Mouse (Mus musculus) stomach, embryonic 14.5 days (tissue): ENCODE results near the gene Ylpm1. TPM values are rescaled to one million over a fixed set of nuclear protein-coding genes. Genes with fewer than 3 reads are reported as not detected.
A peak's percentile ranks its signal among the peaks of the same experiment; 100 is the strongest.

Source experiments
- ATAC-seq: fragments of 200-750 bp; cut with Nextera tagmentation; 2 replicates; pipeline ENCODE4 v1.8.0; 2017; ENCODE audit warnings: low read depth, moderate TSS enrichment; ENCODE audit not compliant: insufficient number of reproducible peaks, insufficient read depth, low FRiP score
- H3K27ac ChIP-seq: fragments of 300-500 bp; sonication (generic); 2 replicates; pipeline ENCODE4 v1.5.1; 2014; ENCODE audit warnings: mild to moderate bottlenecking, low read length, moderate library complexity, mixed read lengths
- H3K27me3 ChIP-seq: fragments of 300-500 bp; sonication (generic); 2 replicates; pipeline ENCODE4 v1.6.1; 2014; ENCODE audit warnings: low read length, control low read depth, mixed read lengths; ENCODE audit not compliant: control insufficient read depth, insufficient read depth
- H3K36me3 ChIP-seq: fragments of 300-500 bp; sonication (generic); 2 replicates; pipeline ENCODE4 v1.6.1; 2014; ENCODE audit warnings: mild to moderate bottlenecking, control low read depth, low read length, moderate library complexity, mixed read lengths; ENCODE audit not compliant: control insufficient read depth, insufficient read depth
- H3K4me1 ChIP-seq: fragments of 300-500 bp; sonication (generic); 2 replicates; pipeline ENCODE4 v1.6.1; 2014; ENCODE audit warnings: low read length, control low read depth, mixed read lengths; ENCODE audit not compliant: control insufficient read depth, insufficient read depth
- H3K4me2 ChIP-seq: fragments of 300-500 bp; sonication (generic); replicated peaks from 2 replicates; pipeline ENCODE4 v1.6.1; 2014; ENCODE audit warnings: low read depth, low read length, control low read depth
- H3K4me3 ChIP-seq: fragments of 300-500 bp; sonication (generic); 2 replicates; pipeline ENCODE4 v1.5.1; 2014; ENCODE audit warnings: low read depth, low read length, control low read depth
- H3K9ac ChIP-seq: fragments of 300-500 bp; sonication (generic); replicated peaks from 2 replicates; pipeline ENCODE4 v1.6.1; 2014; ENCODE audit warnings: low read depth, mild to moderate bottlenecking, control low read depth, low read length, moderate library complexity, mixed read lengths
- H3K9me3 ChIP-seq: fragments of 300-500 bp; sonication (generic); 2 replicates; pipeline ENCODE4 v1.6.1; 2016; ENCODE audit warnings: low read depth, low read length, control low read depth; ENCODE audit not compliant: control insufficient read depth
- WGBS: fragments of 180-500 bp; shearing (Covaris S2); extraction: QIAGEN DNeasy Blood & Tissue Kit; methylation state at CpG from one replicate; pipeline ENCODE4 v1.1.7; 2014; 5-methylcytosine and 5-hydroxymethylcytosine counted together
- polyA plus RNA-seq: library from polyadenylated mRNA; unstranded; fragments of >200 nt; fragmentation: Nextera tagmentation; extraction: Ambion mirVana; gene quantifications from 2 replicates; pipeline ENCODE4 v1.2.1, GENCODE M21; 2014

Gene Ylpm1
- polyA plus RNA-seq, result 50.8 and 54.5 TPM in 2 replicates

DNA sequence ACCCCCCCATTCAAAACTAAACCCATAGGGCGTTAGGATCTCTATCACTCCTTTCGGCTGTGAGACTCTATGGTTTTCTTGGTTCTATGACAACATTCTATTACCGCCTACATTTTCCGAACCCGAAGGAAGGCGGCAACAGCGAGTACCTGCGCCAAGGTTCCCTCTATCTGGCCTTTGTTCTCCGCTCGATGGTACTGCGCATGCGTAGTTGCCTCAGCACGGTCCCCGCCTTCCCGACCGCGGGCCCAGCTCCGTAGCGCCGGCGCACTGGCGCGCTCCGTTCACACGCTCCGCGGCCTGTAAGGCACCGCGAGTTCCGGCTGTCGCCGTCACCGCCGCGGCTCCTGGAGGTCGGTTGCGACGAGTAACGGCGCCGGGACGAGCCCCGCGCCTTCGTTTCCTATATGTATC, at the start of gene Ylpm1:
Gene Ylpm1 (plus strand): TSS at position 239 of the 414 bp plus-strand sequence.
- peaks cover 3% of the 10 kb centered on the region; the same call in 1 of the 2 replicates for H3K9me3 ChIP-seq
- H3K27me3 ChIP-seq, result no peaks in the 10 kb centered on the region
- peak within 1 kb of the TSS; percentile 93 for H3K9ac ChIP-seq
- peak within 1 kb of the TSS; percentile 50 for H3K27ac ChIP-seq
- H3K36me3 ChIP-seq, result no peaks in the 10 kb centered on the region
- H3K4me1 ChIP-seq, result peaks cover 17% of the 10 kb centered on the region; the same call in 1 of the 2 replicates
- peak within 1 kb of the TSS; percentile 89 for H3K4me2 ChIP-seq
- ATAC-seq, result peak; percentile 99
- peak within 1 kb of the TSS; percentile 84 for H3K4me3 ChIP-seq
- 0% methylated on average over 45 of the region's 45 CpGs for WGBS

DNA sequence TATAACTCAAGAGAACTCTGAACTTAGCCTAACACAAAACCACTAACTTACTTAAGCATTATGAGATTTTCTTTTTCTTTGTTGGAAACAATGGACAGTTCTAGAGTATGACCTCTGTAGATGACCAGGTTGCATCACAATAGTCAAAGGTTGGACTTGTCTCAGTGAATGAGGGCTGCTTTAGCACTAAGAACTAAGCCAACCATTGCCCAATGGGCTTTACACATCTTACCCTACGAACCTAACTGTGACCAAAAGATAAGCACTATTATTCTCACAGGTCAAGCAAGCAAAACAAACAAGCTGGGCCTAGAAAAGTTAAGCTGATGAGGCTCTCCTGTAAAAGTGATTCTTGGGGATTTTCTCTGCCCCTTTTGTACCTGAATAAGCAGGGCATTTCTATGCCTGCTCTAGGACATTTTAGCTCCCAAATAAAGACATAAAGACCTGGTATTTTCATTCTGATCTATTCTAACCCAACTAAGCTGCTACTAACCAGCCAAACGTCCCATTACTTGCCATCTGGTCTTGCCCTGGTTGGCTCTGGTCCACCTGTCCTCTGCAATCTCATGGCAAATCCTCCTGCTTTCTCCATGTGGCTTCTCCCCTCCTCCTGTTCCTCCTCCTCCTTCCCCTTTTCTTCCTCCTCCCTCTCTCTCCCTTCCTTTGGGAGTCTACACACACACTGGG, 48.1 kb upstream of the Ylpm1 start:
- Histone ChIP-seq H3K36me3 (peaks cover 14% of the 10 kb centered on the region), H3K27ac (no peak overlapping the region), H3K9me3 (no peaks in the 10 kb centered on the region), H3K9ac (no peak overlapping the region), H3K4me2 (no peak overlapping the region), H3K27me3 (no peaks in the 10 kb centered on the region), H3K4me1 (no peaks in the 10 kb centered on the region), H3K4me3 (no peak overlapping the region)
- no peak for ATAC-seq
- 68% methylated on average over 2 of the region's 2 CpGs for WGBS

DNA sequence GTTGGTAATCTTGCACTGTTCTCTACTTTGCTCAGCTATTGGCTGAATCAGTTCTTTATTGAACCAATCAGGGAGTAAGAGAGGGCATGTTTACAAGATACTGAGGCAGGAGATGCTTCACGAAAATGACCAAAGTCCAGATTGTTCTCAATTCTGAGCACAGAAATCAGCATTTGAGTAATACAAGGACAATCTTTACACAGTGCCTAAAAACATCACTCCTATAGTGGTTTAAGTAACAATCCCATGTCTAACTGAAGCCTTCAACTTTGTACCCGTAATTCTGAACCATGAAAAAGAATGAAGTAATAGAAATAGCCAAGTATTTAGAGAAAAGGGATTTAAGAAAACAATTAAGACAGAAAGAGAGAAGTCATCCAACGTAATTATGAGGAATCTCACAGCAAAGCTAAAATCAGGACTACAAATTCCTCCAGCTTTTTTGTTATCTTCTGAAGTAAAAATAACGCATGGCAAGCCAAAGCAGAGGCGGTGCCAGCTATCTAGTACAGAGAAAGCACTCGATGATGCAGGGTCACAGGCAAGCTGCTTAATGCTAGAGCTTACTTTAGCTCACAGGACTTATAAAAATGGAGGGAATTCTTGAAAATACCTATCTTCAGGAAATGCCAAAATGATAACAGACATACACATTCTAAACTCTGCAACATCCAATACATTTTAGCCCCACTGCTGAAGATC, 47.4 kb upstream of the Ylpm1 start:
- no peaks in the 10 kb centered on the region for H3K9me3 ChIP-seq
- ATAC-seq, result no peak
- H3K27me3 ChIP-seq, result no peaks in the 10 kb centered on the region
- no peaks in the 10 kb centered on the region for H3K4me1 ChIP-seq
- no peak overlapping the region for H3K27ac ChIP-seq
- H3K4me3 ChIP-seq, result no peak overlapping the region
- H3K9ac ChIP-seq, result no peak overlapping the region
- WGBS, result 90% methylated on average over 6 of the region's 6 CpGs
- H3K4me2 ChIP-seq, result no peak overlapping the region
- H3K36me3 ChIP-seq, result peaks cover 14% of the 10 kb centered on the region

DNA sequence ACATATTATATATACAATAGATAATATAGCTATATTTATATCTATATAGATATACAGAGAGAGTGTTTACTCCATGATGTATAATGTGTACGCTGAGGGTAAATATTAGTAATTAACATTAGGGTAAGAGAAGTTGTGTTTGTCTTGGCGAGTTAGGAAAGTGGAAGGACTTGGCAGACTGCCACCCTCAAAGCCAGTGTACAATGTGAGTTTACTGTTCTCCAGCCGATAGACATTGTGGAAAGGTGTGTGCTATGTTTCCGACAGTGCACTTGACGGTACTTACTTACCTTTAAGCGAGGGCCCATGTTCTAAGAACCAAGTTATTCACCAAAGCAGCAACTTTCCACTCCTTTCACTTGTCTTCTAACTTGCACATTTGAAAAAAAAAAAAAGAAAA, 45.4 kb upstream of the Ylpm1 start:
- no peak overlapping the region for H3K4me2 ChIP-seq
- no peak overlapping the region for H3K4me3 ChIP-seq
- peaks cover 12% of the 10 kb centered on the region for H3K36me3 ChIP-seq
- ATAC-seq, result no peak
- 74% methylated on average over 6 of the region's 6 CpGs for WGBS
- no peak overlapping the region for H3K9ac ChIP-seq
- H3K27ac ChIP-seq, result no peak overlapping the region
- no peaks in the 10 kb centered on the region for H3K9me3 ChIP-seq
- no peaks in the 10 kb centered on the region for H3K27me3 ChIP-seq
- H3K4me1 ChIP-seq, result no peaks in the 10 kb centered on the region

DNA sequence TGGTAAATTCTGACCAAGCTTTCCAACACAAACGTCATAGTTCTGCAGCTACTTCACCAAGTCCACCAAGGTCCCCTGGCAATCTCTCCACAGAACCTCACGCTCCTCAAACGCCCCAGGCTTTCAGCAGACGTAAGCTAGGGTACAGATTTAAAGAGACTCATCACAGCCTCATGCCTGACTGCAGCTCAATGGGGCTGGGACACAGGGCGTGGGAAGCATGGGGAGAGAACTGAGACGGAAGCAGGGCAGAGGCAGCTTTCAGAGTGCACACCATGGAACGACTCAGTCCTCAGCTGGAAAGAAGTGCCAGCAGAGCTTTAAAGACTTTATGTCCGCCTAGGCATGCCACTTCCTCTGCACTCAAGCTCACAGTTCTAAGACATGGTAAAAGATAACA, 44.6 kb upstream of the Ylpm1 start:
- Histone ChIP-seq H3K36me3 (peaks cover 8% of the 10 kb centered on the region), H3K27me3 (no peaks in the 10 kb centered on the region), H3K4me2 (no peak overlapping the region), H3K27ac (no peak overlapping the region), H3K4me1 (no peaks in the 10 kb centered on the region), H3K4me3 (no peak overlapping the region), H3K9me3 (no peaks in the 10 kb centered on the region), H3K9ac (no peak overlapping the region)
- no peak for ATAC-seq
- WGBS, result 75% methylated on average over 8 of the region's 8 CpGs

DNA sequence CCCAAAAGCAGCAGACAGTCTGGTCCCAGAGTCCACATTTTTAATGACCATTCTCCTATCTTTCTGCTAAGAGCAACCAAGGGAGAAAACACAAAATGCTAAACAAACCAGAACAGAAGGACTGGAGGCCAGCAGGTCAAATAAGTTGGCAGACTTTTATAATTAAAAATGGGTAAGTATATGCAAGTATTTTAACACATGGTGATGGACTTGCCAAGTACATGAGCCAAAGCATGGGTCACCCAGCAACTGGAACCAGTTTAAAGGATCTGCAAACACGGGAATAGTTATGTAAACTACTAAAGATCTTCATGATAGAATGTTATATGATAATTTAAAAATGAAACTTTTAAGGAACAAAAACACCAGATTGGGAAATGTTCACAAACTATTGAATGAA, 43.8 kb upstream of the Ylpm1 start:
- Histone ChIP-seq H3K4me1 (no peaks in the 10 kb centered on the region), H3K27ac (no peak overlapping the region), H3K27me3 (no peaks in the 10 kb centered on the region), H3K4me3 (no peak overlapping the region), H3K9me3 (no peaks in the 10 kb centered on the region), H3K4me2 (no peak overlapping the region), H3K36me3 (0 out of 2 replicates have a peak, but pooled peaks cover 7% of the 10 kb centered on the region), H3K9ac (no peak overlapping the region)
- ATAC-seq, result no peak
- WGBS, result 57% methylated on average over 1 of the region's 1 CpGs

DNA sequence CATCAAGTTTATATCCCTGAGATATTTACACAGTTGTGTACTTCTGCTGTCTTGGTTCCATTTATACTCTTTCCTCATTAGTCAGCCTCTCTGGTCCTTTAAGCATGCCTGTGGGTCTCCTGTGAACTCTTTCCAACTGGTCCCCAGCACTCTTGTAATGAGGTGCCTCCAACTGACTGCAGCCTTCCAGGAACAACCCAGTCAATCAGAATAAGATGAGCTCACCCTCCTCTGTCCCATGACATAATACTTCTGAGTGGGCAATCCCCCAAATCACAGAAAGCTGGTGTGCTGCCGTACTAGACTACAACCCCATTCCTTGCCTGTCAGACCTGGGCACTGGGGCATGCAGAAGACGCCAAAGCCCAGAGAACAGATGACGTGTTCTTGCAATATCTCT, 39.8 kb upstream of the Ylpm1 start:
- WGBS, result 93% methylated on average over 3 of the region's 3 CpGs
- H3K4me2 ChIP-seq, result no peak overlapping the region
- ATAC-seq, result no peak
- H3K27ac ChIP-seq, result no peak overlapping the region
- no peaks in the 10 kb centered on the region for H3K4me1 ChIP-seq
- no peak overlapping the region for H3K9ac ChIP-seq
- H3K4me3 ChIP-seq, result no peak overlapping the region
- H3K9me3 ChIP-seq, result no peaks in the 10 kb centered on the region
- no peaks in the 10 kb centered on the region for H3K27me3 ChIP-seq
- H3K36me3 ChIP-seq, result no peaks in the 10 kb centered on the region

DNA sequence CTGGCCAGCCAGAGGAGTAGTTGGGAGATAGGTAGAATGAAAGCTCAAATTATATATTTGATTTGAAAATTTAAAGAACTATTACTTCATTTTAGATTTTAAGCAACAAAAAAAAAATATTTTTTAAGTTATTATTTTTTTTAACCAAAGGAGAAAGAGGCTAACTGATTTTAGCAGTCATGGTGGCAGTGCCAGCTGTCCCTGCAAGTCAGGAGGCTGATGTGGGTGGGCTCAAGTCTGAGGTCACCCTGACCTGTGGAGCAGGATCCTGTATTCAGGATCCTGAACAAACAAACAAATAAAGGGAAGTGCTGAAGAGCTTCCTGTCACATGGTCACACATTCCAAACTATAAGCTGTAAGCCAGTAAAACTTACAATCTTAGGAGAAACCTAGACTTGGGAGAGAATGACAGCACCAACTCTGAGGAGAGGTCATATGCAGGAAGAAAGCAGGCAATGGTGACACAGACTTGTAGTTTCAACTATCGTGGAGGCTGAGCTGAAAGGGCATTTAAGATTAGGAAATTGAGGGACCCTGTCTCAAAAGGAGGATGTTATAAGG, 37.2 kb upstream of the Ylpm1 start:
- 79% methylated on average over 1 of the region's 1 CpGs for WGBS
- H3K4me3 ChIP-seq, result no peak overlapping the region
- H3K27me3 ChIP-seq, result no peaks in the 10 kb centered on the region
- H3K27ac ChIP-seq, result no peak overlapping the region
- H3K4me2 ChIP-seq, result no peak overlapping the region
- H3K9ac ChIP-seq, result no peak overlapping the region
- H3K9me3 ChIP-seq, result no peaks in the 10 kb centered on the region
- no peaks in the 10 kb centered on the region for H3K4me1 ChIP-seq
- no peak for ATAC-seq
- no peaks in the 10 kb centered on the region for H3K36me3 ChIP-seq
